Mouse (Mus musculus) hindbrain, embryonic 13.5 days (tissue): ENCODE measurements around the gene Bricd5. TPM values are rescaled to one million over a fixed set of nuclear protein-coding genes. Genes with fewer than 3 reads are reported as not detected.
A peak's percentile ranks its signal among the peaks of the same experiment; 100 is the strongest.
"Not testable (repeated sequence)": the region's sequence is repeated elsewhere in the genome, so short reads cannot be mapped to it uniquely, and the experiment has no call there.

Experiments
- ATAC-seq: fragments of 200-750 bp; cut with Nextera tagmentation; 2 replicates; pipeline ENCODE4 v1.8.0; 2017; ENCODE audit warnings: moderate TSS enrichment; ENCODE audit not compliant: low FRiP score
- H3K27ac ChIP-seq: fragments of 300-500 bp; sonication (generic); 2 replicates; pipeline ENCODE4 v1.5.1; 2015; ENCODE audit warnings: inconsistent platforms, mild to moderate bottlenecking, moderate library complexity
- H3K27me3 ChIP-seq: fragments of 300-500 bp; sonication (generic); 2 replicates; pipeline ENCODE4 v1.6.1; 2015; ENCODE audit warnings: mild to moderate bottlenecking, inconsistent platforms
- H3K36me3 ChIP-seq: fragments of 300-500 bp; sonication (generic); 2 replicates; pipeline ENCODE4 v1.6.1; 2015; ENCODE audit warnings: mild to moderate bottlenecking, inconsistent platforms
- H3K4me1 ChIP-seq: fragments of 300-500 bp; sonication (generic); replicated peaks from 2 replicates; pipeline ENCODE4 v1.6.1; 2015; ENCODE audit warnings: inconsistent platforms
- H3K4me2 ChIP-seq: fragments of 300-500 bp; sonication (generic); 2 replicates; pipeline ENCODE4 v1.6.1; 2015; ENCODE audit warnings: inconsistent platforms, mild to moderate bottlenecking, moderate library complexity
- H3K4me3 ChIP-seq: fragments of 300-500 bp; sonication (generic); 2 replicates; pipeline ENCODE4 v1.5.1; 2015; ENCODE audit warnings: mild to moderate bottlenecking, inconsistent platforms
- H3K9ac ChIP-seq: fragments of 300-500 bp; sonication (generic); 2 replicates; pipeline ENCODE4 v1.6.1; 2015; ENCODE audit warnings: mild to moderate bottlenecking, inconsistent platforms
- H3K9me3 ChIP-seq: fragments of 300-500 bp; sonication (generic); 2 replicates; pipeline ENCODE4 v1.6.1; 2016; ENCODE audit warnings: inconsistent platforms
- WGBS: fragments of 180-500 bp; shearing (Covaris S2); methylation state at CpG from one replicate; pipeline ENCODE4 v1.1.7; 2015; 5-methylcytosine and 5-hydroxymethylcytosine counted together
- polyA plus RNA-seq: library from polyadenylated mRNA; unstranded; fragments of >200 nt; fragmentation: Nextera tagmentation; extraction: Ambion mirVana; gene quantifications from 2 replicates; pipeline ENCODE4 v1.2.1, GENCODE M21; 2015

Bricd5 gene
- polyA plus RNA-seq = 0.27 and 1.2 TPM in 2 replicates

GRCm38 (mm10) chr17:24473612-24474275, at the start of gene Bricd5:
TSS of gene Bricd5 (plus strand) at chr17:24473884.
- ATAC-seq = no peak
- Histone ChIP-seq H3K9ac (peak within 1 kb of the TSS; percentile 96), H3K4me3 (no peak within 1 kb of the TSS), H3K36me3 (peaks cover 39% of the 10 kb centered on the region), H3K4me2 (peak within 1 kb of the TSS; percentile 100), H3K27me3 (no peaks in the 10 kb centered on the region), H3K27ac (no peak within 1 kb of the TSS), H3K4me1 (peaks cover 54% of the 10 kb centered on the region), H3K9me3 (no peaks in the 10 kb centered on the region)
- 79% methylated on average over 6 of the region's 6 CpGs for WGBS

DNA sequence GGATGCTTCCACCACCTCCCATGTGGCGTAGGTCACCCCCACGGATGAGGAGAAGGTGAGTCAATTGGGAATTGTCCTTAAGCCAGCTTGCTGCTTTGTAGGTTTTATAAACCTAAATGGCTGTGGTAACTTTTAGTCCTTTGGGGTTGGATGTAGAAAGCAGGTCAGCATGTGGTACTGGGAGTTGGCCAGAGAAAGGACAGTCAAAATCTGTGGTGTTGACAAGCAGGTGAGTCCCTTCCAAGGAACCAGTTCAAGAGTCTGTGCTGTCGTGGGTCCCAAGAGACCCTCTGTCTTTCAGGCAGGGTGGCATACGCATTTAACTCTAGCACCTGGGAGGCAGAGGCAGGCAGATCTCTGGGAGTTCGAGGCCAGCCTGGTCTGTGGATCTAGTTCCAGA, 49.2 kb upstream of the Bricd5 start:
- no peaks in the 10 kb centered on the region for H3K9me3 ChIP-seq
- H3K9ac ChIP-seq = no peak overlapping the region
- H3K4me2 ChIP-seq = no peak overlapping the region
- WGBS = 97% methylated on average over 5 of the region's 5 CpGs
- H3K27me3 ChIP-seq = no peaks in the 10 kb centered on the region
- no peak for ATAC-seq
- no peak overlapping the region for H3K27ac ChIP-seq
- H3K4me3 ChIP-seq = no peak overlapping the region
- H3K36me3 ChIP-seq = peaks cover 57% of the 10 kb centered on the region
- H3K4me1 ChIP-seq = peaks cover 27% of the 10 kb centered on the region

DNA sequence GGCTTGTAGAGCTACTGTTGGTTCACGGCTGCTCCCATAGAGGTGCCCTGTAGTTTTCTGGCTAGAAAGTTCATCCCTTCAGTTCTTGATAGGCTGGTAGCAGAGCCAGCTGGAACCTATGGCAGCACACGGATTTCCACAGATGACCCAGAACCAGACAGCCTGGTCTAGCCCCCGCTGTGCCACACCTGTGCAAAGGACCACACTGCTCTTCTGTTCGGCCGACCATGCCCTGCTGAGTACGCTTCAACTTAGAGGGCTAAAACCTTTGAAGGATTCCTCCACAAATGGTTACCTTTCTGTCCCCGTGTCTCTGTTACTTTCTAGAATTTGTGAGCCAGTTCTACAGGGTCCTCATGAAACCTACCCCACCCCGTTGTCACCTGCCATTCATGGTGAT, 48.4 kb upstream of the Bricd5 start:
- 96% methylated on average over 6 of the region's 8 CpGs for WGBS
- Histone ChIP-seq H3K36me3 (peaks cover 48% of the 10 kb centered on the region), H3K4me1 (peaks cover 31% of the 10 kb centered on the region)
- not testable (repeated sequence) for H3K4me3 ChIP-seq, ATAC-seq, H3K27me3 ChIP-seq, H3K9me3 ChIP-seq, H3K27ac ChIP-seq, H3K4me2 ChIP-seq, H3K9ac ChIP-seq

DNA sequence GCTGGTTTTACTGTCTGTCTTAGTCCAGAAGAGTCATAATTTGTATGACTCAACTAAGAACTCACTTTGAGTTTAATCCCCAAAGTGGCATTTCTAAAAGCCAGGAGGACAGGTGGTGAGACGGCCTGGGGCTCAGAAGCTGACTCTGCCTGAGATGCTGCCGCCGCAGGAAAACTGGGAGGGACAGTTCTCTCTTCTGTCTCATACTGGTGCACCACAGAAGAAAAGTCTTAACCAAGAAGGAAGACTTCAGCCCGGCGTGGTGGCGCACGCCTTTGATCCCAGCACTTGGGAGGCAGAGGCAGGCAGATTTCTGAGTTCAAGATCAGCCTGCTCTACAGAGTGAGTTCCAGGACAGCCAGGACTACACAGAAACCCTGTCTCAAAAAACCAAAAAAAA, 47.8 kb upstream of the Bricd5 start:
- H3K27ac ChIP-seq = peak overlapping the region; percentile 96
- H3K9ac ChIP-seq = no peak overlapping the region
- peaks cover 35% of the 10 kb centered on the region for H3K4me1 ChIP-seq
- no peaks in the 10 kb centered on the region for H3K27me3 ChIP-seq
- no peaks in the 10 kb centered on the region for H3K9me3 ChIP-seq
- WGBS = 96% methylated on average over 7 of the region's 7 CpGs
- H3K4me2 ChIP-seq = peak overlapping the region; percentile 63
- peak; percentile 4; the same call in 1 of the 2 replicates for ATAC-seq
- peak overlapping the region; percentile 71; the same call in 1 of the 2 replicates for H3K4me3 ChIP-seq
- H3K36me3 ChIP-seq = peaks cover 42% of the 10 kb centered on the region

DNA sequence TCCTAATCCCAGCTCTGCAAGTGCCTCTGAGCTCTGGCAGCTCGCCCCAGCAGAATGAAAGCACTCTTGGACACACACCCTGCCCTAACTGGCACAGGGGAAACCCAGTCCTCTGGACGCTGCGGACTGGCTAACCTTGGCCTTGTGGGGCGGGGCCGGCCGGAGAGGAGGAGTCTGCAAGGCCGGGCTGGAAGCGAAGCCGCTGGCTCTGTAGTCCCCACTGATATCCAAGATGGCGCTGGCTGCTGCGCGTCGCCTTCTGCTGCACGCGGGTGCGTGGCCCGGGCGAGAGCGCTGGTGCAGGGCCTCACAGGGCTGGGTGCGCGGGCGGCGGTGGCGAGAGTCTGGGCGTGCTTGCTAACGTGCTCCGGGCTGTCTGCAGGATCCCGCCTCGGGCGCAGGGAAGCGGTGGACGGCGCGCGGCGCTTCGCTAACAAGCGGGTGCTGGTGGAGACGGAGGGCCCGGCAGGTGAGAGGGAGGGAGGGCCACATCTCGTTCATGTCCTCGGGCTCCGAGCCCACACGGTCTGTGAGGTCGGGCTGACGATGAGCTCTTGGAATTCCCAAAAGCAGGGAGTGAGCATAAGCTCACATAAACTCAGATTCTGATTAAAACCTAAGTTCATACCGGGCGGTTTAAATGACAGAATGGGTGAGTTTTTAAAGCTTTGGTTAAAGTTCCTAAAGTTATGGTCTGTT, 47.1 kb upstream of the Bricd5 start, which contains the start of gene Eci1:
Eci1 (plus strand) TSS at position 171 of the 699 bp plus-strand sequence.
- H3K36me3 ChIP-seq = peaks cover 35% of the 10 kb centered on the region
- H3K4me1 ChIP-seq = peaks cover 35% of the 10 kb centered on the region
- peak within 1 kb of the TSS; percentile 96 for H3K27ac ChIP-seq
- H3K9ac ChIP-seq = peak within 1 kb of the TSS; percentile 88
- peak within 1 kb of the TSS; percentile 71 for H3K4me3 ChIP-seq
- whole genome bisulfite sequencing = under 1% methylated on average over 48 of the region's 48 CpGs
- H3K27me3 ChIP-seq = no peaks in the 10 kb centered on the region
- no peaks in the 10 kb centered on the region for H3K9me3 ChIP-seq
- peak within 1 kb of the TSS; percentile 63 for H3K4me2 ChIP-seq
- peak; percentile 97 for ATAC-seq

- peaks cover 35% of the 10 kb centered on the region for H3K4me1 ChIP-seq
- peak overlapping the region; percentile 88 for H3K9ac ChIP-seq
- H3K4me3 ChIP-seq = peak overlapping the region; percentile 71
- peak overlapping the region; percentile 96 for H3K27ac ChIP-seq
- 10% methylated on average over 8 of the region's 8 CpGs for WGBS
- H3K36me3 ChIP-seq = peaks cover 30% of the 10 kb centered on the region
- peak overlapping the region; percentile 63 for H3K4me2 ChIP-seq
- H3K27me3 ChIP-seq = no peaks in the 10 kb centered on the region
- ATAC-seq = 0 out of 2 replicates have a peak, but pooled peaks have one; percentile 3
- H3K9me3 ChIP-seq = no peaks in the 10 kb centered on the region
Measured at GRCm38 (mm10) chr17:24427170-24427557, 46.5 kb upstream of the Bricd5 start.

DNA sequence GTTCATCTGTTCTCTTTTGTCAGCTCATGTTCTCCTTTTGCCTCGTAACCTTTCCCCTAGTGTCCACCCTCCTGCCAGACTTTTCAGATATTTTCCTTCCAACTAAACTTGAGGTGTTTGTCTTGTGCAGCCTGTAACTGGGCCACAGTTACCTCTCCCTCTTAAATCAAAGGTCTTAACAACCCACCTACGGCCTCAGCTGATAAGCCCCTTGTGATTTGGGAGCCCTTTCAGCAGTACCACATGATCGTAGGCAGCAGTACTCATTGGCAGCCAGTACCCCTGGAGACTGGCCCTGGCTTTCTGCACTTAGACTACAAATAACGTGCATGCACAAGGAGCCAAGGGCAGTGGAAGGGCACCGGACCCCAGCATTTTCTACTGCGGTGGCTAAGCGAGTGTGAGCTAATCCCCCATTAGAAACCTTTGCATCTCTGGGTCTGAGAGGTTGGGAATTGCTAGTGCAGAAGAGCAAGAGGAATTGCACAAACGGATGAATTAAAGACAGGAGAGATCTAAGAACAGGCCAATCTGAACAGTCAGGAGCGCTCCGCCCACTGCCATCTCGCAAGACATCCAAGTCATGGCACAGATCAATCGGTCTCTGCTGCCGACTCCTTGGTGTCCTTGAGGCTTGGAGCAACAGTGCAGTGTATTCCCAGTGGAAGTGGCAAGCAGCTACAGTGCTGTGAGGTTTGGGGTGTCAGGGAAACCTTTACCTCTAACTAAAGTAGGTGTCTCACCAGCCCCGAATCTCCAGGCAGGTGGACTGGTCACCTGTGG, 44.3 kb upstream of the Bricd5 start:
- H3K36me3 ChIP-seq = peaks cover 21% of the 10 kb centered on the region
- 0 out of 2 replicates have a peak overlapping the region, but pooled peaks have one; percentile 14 for H3K9ac ChIP-seq
- no peaks in the 10 kb centered on the region for H3K27me3 ChIP-seq
- H3K9me3 ChIP-seq = no peaks in the 10 kb centered on the region
- no peak overlapping the region for H3K4me2 ChIP-seq
- no peak for ATAC-seq
- WGBS = 86% methylated on average over 14 of the region's 14 CpGs
- no peak overlapping the region for H3K4me3 ChIP-seq
- no peak overlapping the region for H3K27ac ChIP-seq
- peaks cover 35% of the 10 kb centered on the region for H3K4me1 ChIP-seq

GRCm38 (mm10) chr17:24437016-24437415, 36.7 kb upstream of the Bricd5 start:
- WGBS = 68% methylated on average over 5 of the region's 5 CpGs
- no peaks in the 10 kb centered on the region for H3K27me3 ChIP-seq
- no peaks in the 10 kb centered on the region for H3K4me1 ChIP-seq
- H3K36me3 ChIP-seq = peaks cover 63% of the 10 kb centered on the region
- no peak overlapping the region for H3K27ac ChIP-seq
- ATAC-seq = 0 out of 2 replicates have a peak, but pooled peaks have one; percentile 34
- no peak overlapping the region for H3K9ac ChIP-seq
- no peak overlapping the region for H3K4me3 ChIP-seq
- no peaks in the 10 kb centered on the region for H3K9me3 ChIP-seq
- H3K4me2 ChIP-seq = no peak overlapping the region

GRCm38 (mm10) chr17:24440377-24440776, 33.3 kb upstream of the Bricd5 start:
- ATAC-seq = no peak
- Histone ChIP-seq H3K9ac (no peak overlapping the region), H3K4me1 (no peaks in the 10 kb centered on the region), H3K27ac (no peak overlapping the region), H3K4me2 (no peak overlapping the region), H3K27me3 (no peaks in the 10 kb centered on the region), H3K36me3 (peaks cover 84% of the 10 kb centered on the region), H3K4me3 (no peak overlapping the region), H3K9me3 (no peaks in the 10 kb centered on the region)
- 93% methylated on average over 8 of the region's 8 CpGs for WGBS

- ATAC-seq = no peak
- Histone ChIP-seq H3K9ac (no peak overlapping the region), H3K4me1 (no peaks in the 10 kb centered on the region), H3K36me3 (peaks cover 89% of the 10 kb centered on the region), H3K4me2 (no peak overlapping the region), H3K4me3 (no peak overlapping the region), H3K9me3 (no peaks in the 10 kb centered on the region), H3K27ac (no peak overlapping the region), H3K27me3 (no peaks in the 10 kb centered on the region)
- 60% methylated on average over 2 of the region's 2 CpGs for WGBS
Measured at GRCm38 (mm10) chr17:24441148-24441547, 32.5 kb upstream of the Bricd5 start.

- H3K4me1 ChIP-seq = no peaks in the 10 kb centered on the region
- H3K27me3 ChIP-seq = no peaks in the 10 kb centered on the region
- H3K9ac ChIP-seq = no peak overlapping the region
- no peak overlapping the region for H3K27ac ChIP-seq
- H3K36me3 ChIP-seq = peaks cover 95% of the 10 kb centered on the region
- ATAC-seq = no peak
- no peak overlapping the region for H3K4me3 ChIP-seq
- no peak overlapping the region for H3K4me2 ChIP-seq
- WGBS = 92% methylated on average over 14 of the region's 14 CpGs
- no peaks in the 10 kb centered on the region for H3K9me3 ChIP-seq
Measured at GRCm38 (mm10) chr17:24442107-24442506, 31.6 kb upstream of the Bricd5 start.

DNA sequence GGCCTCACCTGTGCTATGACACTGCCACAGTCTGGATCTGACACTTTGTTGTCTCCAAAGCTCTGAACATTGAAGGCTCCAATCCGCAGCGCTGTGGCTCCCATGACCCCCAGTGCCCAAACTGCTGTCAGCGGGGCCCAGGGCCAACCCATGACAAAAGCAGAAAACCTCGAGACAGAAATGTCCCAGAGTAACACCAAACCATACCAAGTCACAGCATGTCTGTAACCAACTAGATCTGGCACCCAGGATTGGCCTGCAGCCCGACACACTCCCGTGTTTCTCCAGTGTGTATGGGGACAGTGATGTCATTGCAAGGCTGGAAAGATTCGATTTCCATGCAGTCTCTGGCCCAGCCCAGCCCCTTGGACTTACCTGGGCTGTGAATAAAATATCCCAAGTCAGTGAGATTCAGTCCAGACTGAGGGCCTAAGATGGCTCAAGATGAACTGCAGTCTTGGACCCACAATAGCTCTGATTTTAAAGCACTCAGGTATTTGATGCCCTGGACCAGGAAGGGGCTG, 31.0 kb upstream of the Bricd5 start, which contains the start of gene Dnase1l2:
Dnase1l2 (minus strand) TSS at position 474 of the 524 bp plus-strand sequence.
- peaks cover 96% of the 10 kb centered on the region for H3K36me3 ChIP-seq
- no peak within 1 kb of the TSS for H3K9ac ChIP-seq
- no peak within 1 kb of the TSS for H3K27ac ChIP-seq
- H3K4me1 ChIP-seq = no peaks in the 10 kb centered on the region
- 82% methylated on average over 7 of the region's 7 CpGs for WGBS
- H3K4me2 ChIP-seq = no peak within 1 kb of the TSS
- no peak for ATAC-seq
- H3K4me3 ChIP-seq = no peak within 1 kb of the TSS
- no peaks in the 10 kb centered on the region for H3K9me3 ChIP-seq
- no peaks in the 10 kb centered on the region for H3K27me3 ChIP-seq
